Comparison of ENCODE assay signal across 7 mouse cellular contexts in the genomic region with DNA sequence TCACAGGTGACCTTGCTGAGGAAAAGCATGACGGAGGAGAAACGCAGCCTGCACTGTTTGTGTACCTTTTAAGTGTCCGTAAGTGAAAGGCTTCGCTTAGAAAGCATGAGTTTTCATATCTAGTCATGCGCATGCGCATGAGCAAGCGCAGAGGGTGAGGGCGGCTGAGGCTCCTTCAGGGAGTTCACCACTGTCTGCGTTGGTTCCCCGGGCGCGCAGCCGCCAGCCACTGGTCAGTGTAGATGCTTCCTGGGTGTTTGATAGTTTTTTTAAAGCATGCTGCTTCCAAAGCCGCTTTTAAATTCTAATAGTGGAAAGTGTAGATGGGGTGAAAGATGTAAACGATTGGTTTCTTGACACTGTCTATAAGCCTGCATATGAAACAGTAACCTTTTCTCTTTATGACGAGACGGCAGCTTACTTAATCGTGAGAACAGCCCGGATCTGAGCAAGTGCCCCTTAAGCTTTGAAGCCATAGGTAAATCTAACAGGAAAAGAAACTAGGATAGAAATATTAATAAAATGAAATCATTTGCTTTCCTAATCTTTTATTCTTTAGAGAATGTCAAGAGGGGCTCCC. TPM values are rescaled to one million over a fixed set of nuclear protein-coding genes. Genes with fewer than 3 reads are reported as not detected.
DNase-seq lines count a peak whose midpoint lies in the region; ATAC-seq and TF ChIP-seq lines count a peak whose summit lies in the region.

No protein-coding gene starts in this region.

- H3K27ac ChIP-seq in forebrain, embryonic 10.5 days: peak overlapping the region; percentile 60
- no peak overlapping the region for H3K27ac ChIP-seq in heart, embryonic 13.5 days (replicated peaks)
- H3K27ac ChIP-seq in kidney, embryonic 16.5 days (ENCODE audit: low read length): peak overlapping the region; percentile 70
- no peak overlapping the region for H3K27ac ChIP-seq in midbrain, postnatal 0 days (ENCODE audit: low read depth, low read length)

- no peak for TF ChIP-seq CTCF in midbrain, postnatal 0 days (IDR thresholded peaks at IDR 0.05)

- H3K9ac ChIP-seq in heart, embryonic 13.5 days: peak overlapping the region; percentile 81
- peak overlapping the region; percentile 57 for H3K9ac ChIP-seq in kidney, embryonic 16.5 days (replicated peaks; ENCODE audit: low read length)
- H3K9ac ChIP-seq in midbrain, postnatal 0 days (replicated peaks; ENCODE audit: low read length, poor library complexity, severe bottlenecking): peak overlapping the region; percentile 42; the same call in 1 of the 2 replicates

- no peaks in the 10 kb centered on the region for H3K36me3 ChIP-seq in forebrain, embryonic 10.5 days (replicated peaks)
- H3K36me3 ChIP-seq in heart, embryonic 13.5 days: no peaks in the 10 kb centered on the region
- no peaks in the 10 kb centered on the region for H3K36me3 ChIP-seq in kidney, embryonic 16.5 days (ENCODE audit: insufficient read depth, low read length)
- H3K36me3 ChIP-seq in midbrain, postnatal 0 days (ENCODE audit: insufficient read depth, low read length): no peaks in the 10 kb centered on the region; the same call in 1 of the 2 replicates

- 8% methylated on average over 19 of the region's 19 CpGs for WGBS in forebrain, embryonic 10.5 days
- WGBS in heart, embryonic 13.5 days: 5% methylated on average over 19 of the region's 19 CpGs
- 2% methylated on average over 19 of the region's 19 CpGs for WGBS in kidney, embryonic 16.5 days
- 3% methylated on average over 19 of the region's 19 CpGs for WGBS in midbrain, postnatal 0 days

- H3K4me2 ChIP-seq in heart, embryonic 13.5 days: peak overlapping the region; percentile 96
- peak overlapping the region; percentile 90 for H3K4me2 ChIP-seq in kidney, embryonic 16.5 days (replicated peaks; ENCODE audit: low read depth, low read length)
- H3K4me2 ChIP-seq in midbrain, postnatal 0 days (ENCODE audit: low read depth, low read length, poor library complexity, severe bottlenecking): peak overlapping the region; percentile 65

- peak; percentile 77 for DNase-seq in forebrain, embryonic 10.5 days (ENCODE audit: extremely low spot score, low spot score)
- DNase-seq in liver: peak; percentile 82
- peak; percentile 90 for DNase-seq in midbrain, postnatal 0 days (ENCODE audit: low spot score)
- DNase-seq in spleen, postnatal 14 days (ENCODE audit: low spot score in 2 of 2): peak; percentile 62 to 67

- no peaks in the 10 kb centered on the region for H3K9me3 ChIP-seq in forebrain, embryonic 10.5 days
- H3K9me3 ChIP-seq in heart, embryonic 13.5 days: no peaks in the 10 kb centered on the region
- H3K9me3 ChIP-seq in kidney, embryonic 16.5 days (ENCODE audit: low read length): no peaks in the 10 kb centered on the region
- H3K9me3 ChIP-seq in midbrain, postnatal 0 days (ENCODE audit: low read length): no peaks in the 10 kb centered on the region

- peaks cover 69% of the 10 kb centered on the region for H3K27me3 ChIP-seq in forebrain, embryonic 10.5 days (ENCODE audit: poor library complexity, severe bottlenecking)
- H3K27me3 ChIP-seq in heart, embryonic 13.5 days (replicated peaks): peaks cover 55% of the 10 kb centered on the region
- H3K27me3 ChIP-seq in kidney, embryonic 16.5 days (ENCODE audit: insufficient read depth, low read length): peaks cover 22% of the 10 kb centered on the region
- H3K27me3 ChIP-seq in midbrain, postnatal 0 days (ENCODE audit: insufficient read depth, low read length): no peaks in the 10 kb centered on the region

- peak; percentile 92 for ATAC-seq in cerebellum, adult (ENCODE audit: insufficient number of reproducible peaks, low FRiP score, low TSS enrichment)
- peak; percentile 52; the same call in 1 of the 2 replicates for ATAC-seq in heart, embryonic 13.5 days (ENCODE audit: extremely low read depth, insufficient number of reproducible peaks, low FRiP score, low TSS enrichment)
- ATAC-seq in kidney, embryonic 16.5 days (ENCODE audit: low FRiP score, low TSS enrichment): peak; percentile 89
- peak; percentile 74 for ATAC-seq in midbrain, postnatal 0 days (ENCODE audit: low FRiP score)

- H3K4me1 ChIP-seq in forebrain, embryonic 10.5 days: peaks cover 33% of the 10 kb centered on the region
- H3K4me1 ChIP-seq in heart, embryonic 13.5 days: peaks cover 12% of the 10 kb centered on the region
- peaks cover 9% of the 10 kb centered on the region for H3K4me1 ChIP-seq in kidney, embryonic 16.5 days (ENCODE audit: insufficient read depth, low read length)
- peaks cover 5% of the 10 kb centered on the region; the same call in 1 of the 2 replicates for H3K4me1 ChIP-seq in midbrain, postnatal 0 days (ENCODE audit: insufficient read depth, low read length)

- peak overlapping the region; percentile 57 for H3K4me3 ChIP-seq in forebrain, embryonic 10.5 days
- peak overlapping the region; percentile 55 for H3K4me3 ChIP-seq in heart, embryonic 13.5 days
- H3K4me3 ChIP-seq in kidney, embryonic 16.5 days (ENCODE audit: low read length): peak overlapping the region; percentile 48
- peak overlapping the region; percentile 32 for H3K4me3 ChIP-seq in midbrain, postnatal 0 days (ENCODE audit: low read depth, low read length)

RNA-seq across cellular contexts. Expression of a gene that starts 18.1 kb away (rescaled TPM):
- 7.9 and 10.0 TPM in 2 replicates for polyA plus RNA-seq in forebrain, embryonic 10.5 days (2016; fragmentation: Nextera tagmentation; extraction: Ambion mirVana)
- polyA plus RNA-seq in heart, embryonic 13.5 days (2015; fragmentation: Nextera tagmentation; extraction: Ambion mirVana): 5.0 TPM in 2 replicates
- polyA plus RNA-seq in kidney, embryonic 16.5 days (2015; fragmentation: Nextera tagmentation; extraction: Ambion mirVana): 8.3 and 8.7 TPM in 2 replicates
- 163 and 213 TPM in 2 replicates for total RNA-seq in midbrain, postnatal 0 days (2014; rRNA removed)
- polyA plus RNA-seq in midbrain, postnatal 0 days (2015; fragmentation: Nextera tagmentation; extraction: Ambion mirVana): 92.8 and 93.2 TPM in 2 replicates

Comparison
In these comparisons a context has a peak if more than half of its experiments do, and no peak if none do; other contexts are left out.
1. H3K27ac ChIP-seq: peak in forebrain, embryonic 10.5 days (single experiment) and kidney, embryonic 16.5 days (single experiment); none in heart, embryonic 13.5 days (single experiment) and midbrain, postnatal 0 days (single experiment).
2. Peak in every context shown above with its lines, with median percentiles within 50 percentile points of each other: ATAC-seq, DNase-seq, H3K4me3 ChIP-seq, H3K4me2 ChIP-seq and H3K9ac ChIP-seq.